Mouse (Mus musculus) megakaryocyte, embryonic 14.5 days (primary cell): ENCODE data around the gene Ren1. TPM values are rescaled to one million over a fixed set of nuclear protein-coding genes. Genes with fewer than 3 reads are reported as not detected.
"Not testable (repeated sequence)": the region's sequence is repeated elsewhere in the genome, so short reads cannot be mapped to it uniquely, and the experiment has no call there.

ENCODE experiments used
- H3K27me3 ChIP-seq: replicated peaks from 2 replicates; pipeline ENCODE3; 2012; ENCODE audit warnings: inconsistent platforms
- H3K36me3 ChIP-seq: replicated peaks from 2 replicates; pipeline ENCODE3; 2012; ENCODE audit warnings: low read length, inconsistent platforms, mixed read lengths
- H3K4me1 ChIP-seq: 2 replicates; pipeline ENCODE4 v1.6.1; 2012; ENCODE audit warnings: inconsistent platforms
- H3K4me3 ChIP-seq: replicated peaks from 2 replicates; pipeline ENCODE3; 2012; ENCODE audit warnings: moderate library complexity, mild to moderate bottlenecking, inconsistent platforms
- H3K9me3 ChIP-seq: 2 replicates; pipeline ENCODE4 v1.6.1; 2012; ENCODE audit warnings: inconsistent platforms
- FLI1 ChIP-seq: IDR thresholded peaks from 2 replicates; pipeline ENCODE4 v1.6.1; 2012; ENCODE audit warnings: low read length, inconsistent platforms, mixed read lengths
- GATA1 ChIP-seq: IDR thresholded peaks from 3 replicates; pipeline ENCODE4 v1.6.1; 2012; ENCODE audit warnings: mixed read lengths, low read length, inconsistent platforms, borderline replicate concordance
- polyA plus RNA-seq: library from polyadenylated mRNA; stranded (reverse); fragments of >175 nt; gene quantifications from 2 replicates; pipeline ENCODE4 v1.2.3, GENCODE M21; 2012; ENCODE audit warnings: low replicate concordance; ENCODE audit not compliant: insufficient read depth

The Ren1 gene
- polyA plus RNA-seq, 1 experiment, result not detected

DNA sequence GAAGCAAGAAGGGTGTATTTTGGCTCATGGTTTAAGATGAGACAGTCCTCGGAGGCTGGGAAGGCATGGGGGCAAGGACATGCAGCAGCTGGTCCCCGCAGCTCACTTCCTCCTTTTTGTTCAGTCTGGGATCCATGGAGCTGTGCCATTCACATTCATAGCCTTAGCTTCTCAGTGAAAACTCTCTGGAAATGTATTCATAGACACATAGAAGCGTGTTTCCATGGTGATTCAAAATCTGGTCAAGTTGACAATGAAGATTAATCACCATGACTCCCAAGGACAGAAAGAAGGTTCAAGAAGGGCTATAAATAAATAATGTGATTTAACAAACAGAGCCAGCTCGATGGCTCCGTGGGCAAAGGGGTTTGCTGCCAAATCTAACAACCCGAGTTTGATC lies 16.4 kb upstream of the Ren1 start:
- no peaks in the 10 kb centered on the region for H3K36me3 ChIP-seq
- H3K9me3 ChIP-seq, result peaks cover 8% of the 10 kb centered on the region
- H3K27me3 ChIP-seq, result peaks cover 39% of the 10 kb centered on the region
- no peak overlapping the region for H3K4me3 ChIP-seq
- no peak for TF ChIP-seq GATA1
- no peak for TF ChIP-seq FLI1
- H3K4me1 ChIP-seq, result peaks cover 6% of the 10 kb centered on the region; the same call in 1 of the 2 replicates

GRCm38 (mm10) chr1:133340403-133340802 lies 9.9 kb upstream of the Ren1 start:
- H3K27me3 ChIP-seq, result peaks cover 11% of the 10 kb centered on the region
- H3K4me3 ChIP-seq, H3K9me3 ChIP-seq, H3K4me1 ChIP-seq, H3K36me3 ChIP-seq: not testable (repeated sequence)

- no peak overlapping the region for H3K4me3 ChIP-seq
- no peaks in the 10 kb centered on the region for H3K36me3 ChIP-seq
- peaks cover 37% of the 10 kb centered on the region for H3K27me3 ChIP-seq
- TF ChIP-seq GATA1, result no peak
- TF ChIP-seq FLI1, result no peak
- peaks cover 12% of the 10 kb centered on the region for H3K4me1 ChIP-seq
- H3K9me3 ChIP-seq, result 0 out of 2 replicates have a peak, but pooled peaks cover 3% of the 10 kb centered on the region
These were observed 6.0 kb upstream of the Ren1 start for GRCm38 (mm10) chr1:133344357-133344756.

GRCm38 (mm10) chr1:133346531-133346930 lies 3.8 kb upstream of the Ren1 start:
- Histone ChIP-seq H3K9me3 (0 out of 2 replicates have a peak, but pooled peaks cover 3% of the 10 kb centered on the region), H3K27me3 (peaks cover 54% of the 10 kb centered on the region), H3K4me1 (peaks cover 12% of the 10 kb centered on the region), H3K36me3 (no peaks in the 10 kb centered on the region), H3K4me3 (no peak overlapping the region)
- no peak for TF ChIP-seq GATA1

GRCm38 (mm10) chr1:133347226-133347625 lies 3.1 kb upstream of the Ren1 start:
- Histone ChIP-seq H3K27me3 (peaks cover 60% of the 10 kb centered on the region), H3K36me3 (no peaks in the 10 kb centered on the region), H3K4me1 (peaks cover 12% of the 10 kb centered on the region), H3K9me3 (0 out of 2 replicates have a peak, but pooled peaks cover 3% of the 10 kb centered on the region), H3K4me3 (peak overlapping the region; percentile 62)
- no peak for TF ChIP-seq GATA1
- no peak for TF ChIP-seq FLI1

GRCm38 (mm10) chr1:133347693-133348520 lies 2.4 kb upstream of the Ren1 start:
- peaks cover 12% of the 10 kb centered on the region for H3K4me1 ChIP-seq
- TF ChIP-seq FLI1 (no peak), GATA1 (no peak)
- no peaks in the 10 kb centered on the region for H3K36me3 ChIP-seq
- 0 out of 2 replicates have a peak, but pooled peaks cover 3% of the 10 kb centered on the region for H3K9me3 ChIP-seq
- peak overlapping the region; percentile 62 for H3K4me3 ChIP-seq
- peaks cover 65% of the 10 kb centered on the region for H3K27me3 ChIP-seq

DNA sequence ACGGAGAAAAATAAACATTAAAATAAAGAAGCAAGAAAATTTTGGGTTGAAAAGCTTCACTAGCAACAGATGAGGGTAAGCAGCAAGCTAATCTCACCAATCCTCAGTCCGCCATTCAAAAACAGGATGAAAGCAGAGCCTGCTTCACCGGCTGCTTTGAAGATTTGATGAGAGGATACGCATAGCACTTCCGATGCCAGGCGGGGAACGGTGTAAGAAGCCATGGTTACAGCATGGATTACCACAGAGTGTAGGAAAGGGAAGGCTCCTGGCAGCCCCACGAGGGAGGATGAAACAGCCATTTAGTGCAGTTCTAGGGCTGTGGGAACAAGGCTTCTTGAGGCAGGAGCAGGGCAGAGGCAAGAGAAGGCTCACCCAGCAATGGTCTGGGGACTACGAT lies 1.5 kb downstream of the Ren1 start:
- Histone ChIP-seq H3K4me1 (peaks cover 12% of the 10 kb centered on the region), H3K4me3 (no peak overlapping the region), H3K36me3 (no peaks in the 10 kb centered on the region), H3K9me3 (no peaks in the 10 kb centered on the region), H3K27me3 (peaks cover 91% of the 10 kb centered on the region)
- no peak for TF ChIP-seq GATA1
- TF ChIP-seq FLI1, result no peak

GRCm38 (mm10) chr1:133353371-133353809 lies 3.1 kb downstream of the Ren1 start:
- Histone ChIP-seq H3K36me3 (no peaks in the 10 kb centered on the region), H3K9me3 (no peaks in the 10 kb centered on the region), H3K27me3 (peaks cover 93% of the 10 kb centered on the region), H3K4me3 (no peak overlapping the region), H3K4me1 (no peaks in the 10 kb centered on the region)
- TF ChIP-seq GATA1 (no peak), FLI1 (no peak)

GRCm38 (mm10) chr1:133355469-133355868 lies 5.2 kb downstream of the Ren1 start:
- H3K27me3 ChIP-seq, result peaks cover 95% of the 10 kb centered on the region
- no peaks in the 10 kb centered on the region for H3K4me1 ChIP-seq
- no peak overlapping the region for H3K4me3 ChIP-seq
- no peaks in the 10 kb centered on the region for H3K36me3 ChIP-seq
- H3K9me3 ChIP-seq, result no peaks in the 10 kb centered on the region
- TF ChIP-seq FLI1, result no peak
- TF ChIP-seq GATA1, result no peak

DNA sequence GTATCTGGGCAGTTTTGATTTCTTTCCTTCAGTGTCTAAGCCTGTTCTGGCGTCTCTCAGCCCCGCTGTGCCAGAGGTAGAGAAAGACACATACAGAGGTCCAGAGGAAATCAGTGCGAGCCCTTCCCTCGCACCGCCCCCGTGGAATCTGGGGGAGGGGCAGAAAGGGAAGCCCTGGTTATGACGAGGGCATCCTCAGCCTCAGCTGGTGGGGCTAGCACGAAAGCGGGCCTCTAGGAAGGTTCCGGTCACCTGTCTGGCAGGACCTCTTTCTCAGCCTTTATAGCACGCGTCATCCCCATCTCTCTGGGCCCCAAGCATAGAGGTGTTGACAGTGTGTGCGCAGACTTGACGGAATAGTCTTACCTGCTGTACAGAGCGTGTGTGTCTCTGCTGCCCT lies 5.6 kb downstream of the Ren1 start:
- no peaks in the 10 kb centered on the region for H3K36me3 ChIP-seq
- no peak overlapping the region for H3K4me3 ChIP-seq
- TF ChIP-seq FLI1 (no peak), GATA1 (no peak)
- peaks cover 93% of the 10 kb centered on the region for H3K27me3 ChIP-seq
- no peaks in the 10 kb centered on the region for H3K4me1 ChIP-seq
- H3K9me3 ChIP-seq, result peaks cover 1% of the 10 kb centered on the region

DNA sequence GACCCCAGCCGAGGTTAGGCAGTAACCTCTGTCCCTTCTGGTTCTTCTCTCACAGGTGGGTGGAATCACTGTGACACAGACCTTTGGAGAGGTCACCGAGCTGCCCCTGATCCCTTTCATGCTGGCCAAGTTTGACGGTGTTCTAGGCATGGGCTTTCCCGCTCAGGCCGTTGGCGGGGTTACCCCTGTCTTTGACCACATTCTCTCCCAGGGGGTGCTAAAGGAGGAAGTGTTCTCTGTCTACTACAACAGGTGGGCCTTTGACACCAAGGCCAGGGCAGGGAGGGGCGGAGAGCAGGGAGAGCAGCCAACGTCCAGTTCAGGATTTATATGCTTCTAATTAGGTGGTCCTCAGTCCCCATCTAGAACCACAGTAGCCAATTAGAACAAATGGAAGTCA lies 6.0 kb downstream of the Ren1 start:
- Histone ChIP-seq H3K4me3 (no peak overlapping the region), H3K4me1 (no peaks in the 10 kb centered on the region), H3K9me3 (peaks cover 6% of the 10 kb centered on the region), H3K36me3 (no peaks in the 10 kb centered on the region), H3K27me3 (peaks cover 94% of the 10 kb centered on the region)
- TF ChIP-seq GATA1, result no peak
- TF ChIP-seq FLI1, result no peak
